Mouse (Mus musculus) kidney, embryonic 16.5 days (tissue): Measurements from ENCODE around the gene Fndc10. TPM values are rescaled to one million over a fixed set of nuclear protein-coding genes. Genes with fewer than 3 reads are reported as not detected.
"Not testable (repeated sequence)": the region's sequence is repeated elsewhere in the genome, so short reads cannot be mapped to it uniquely, and the experiment has no call there.

Experiments
- ATAC-seq: fragments of 200-750 bp; cut with Nextera tagmentation; 2 replicates; pipeline ENCODE4 v1.8.0; 2017; ENCODE audit warnings: moderate TSS enrichment; ENCODE audit not compliant: low FRiP score, low TSS enrichment
- H3K27ac ChIP-seq: fragments of 300-500 bp; sonication (generic); 2 replicates; pipeline ENCODE4 v1.5.1; 2014; ENCODE audit warnings: low read length
- H3K27me3 ChIP-seq: fragments of 300-500 bp; sonication (generic); 2 replicates; pipeline ENCODE4 v1.6.1; 2014; ENCODE audit warnings: low read length, control low read depth, mixed read lengths; ENCODE audit not compliant: insufficient read depth
- H3K36me3 ChIP-seq: fragments of 300-500 bp; sonication (generic); 2 replicates; pipeline ENCODE4 v1.6.1; 2014; ENCODE audit warnings: low read length, control low read depth, mixed read lengths; ENCODE audit not compliant: insufficient read depth
- H3K4me1 ChIP-seq: fragments of 300-500 bp; sonication (generic); 2 replicates; pipeline ENCODE4 v1.6.1; 2014; ENCODE audit warnings: low read length, control low read depth, mixed read lengths; ENCODE audit not compliant: insufficient read depth
- H3K4me2 ChIP-seq: fragments of 300-500 bp; sonication (generic); replicated peaks from 2 replicates; pipeline ENCODE4 v1.6.1; 2014; ENCODE audit warnings: low read depth, low read length
- H3K4me3 ChIP-seq: fragments of 300-500 bp; sonication (generic); 2 replicates; pipeline ENCODE4 v1.5.1; 2014; ENCODE audit warnings: mild to moderate bottlenecking, low read length
- H3K9ac ChIP-seq: fragments of 300-500 bp; sonication (generic); replicated peaks from 2 replicates; pipeline ENCODE4 v1.6.1; 2014; ENCODE audit warnings: low read length
- H3K9me3 ChIP-seq: fragments of 300-500 bp; sonication (generic); 2 replicates; pipeline ENCODE4 v1.6.1; 2016; ENCODE audit warnings: low read length, control low read depth
- WGBS: fragments of 180-500 bp; shearing (Covaris S2); extraction: QIAGEN DNeasy Blood & Tissue Kit; methylation state at CpG from one replicate; pipeline ENCODE4 v1.1.7; 2014; 5-methylcytosine and 5-hydroxymethylcytosine counted together
- polyA plus RNA-seq: library from polyadenylated mRNA; unstranded; fragments of >200 nt; fragmentation: Nextera tagmentation; extraction: Ambion mirVana; gene quantifications from 2 replicates; pipeline ENCODE4 v1.2.1, GENCODE M21; 2015

The Fndc10 gene
- polyA plus RNA-seq, 1 experiment from 2014 or later: 2.8 TPM

DNA sequence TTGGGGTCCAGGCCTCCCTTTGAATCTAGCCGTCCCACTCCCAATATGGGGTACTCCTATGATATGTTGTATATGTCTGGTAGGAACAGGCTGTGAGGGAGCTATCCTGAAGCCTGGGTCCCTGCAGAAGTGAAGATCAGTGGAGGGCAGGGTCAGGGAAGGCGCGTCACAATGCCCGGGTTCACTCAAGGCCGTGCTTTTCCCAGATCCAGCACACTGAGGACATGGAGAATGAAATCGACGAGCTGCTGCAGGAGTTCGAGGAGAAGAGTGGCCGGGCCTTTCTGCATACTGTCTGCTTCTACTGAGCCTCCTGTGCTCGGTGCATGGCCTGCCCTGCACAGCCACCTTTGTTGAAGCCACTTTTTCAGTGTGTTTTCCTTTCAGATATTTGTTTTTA is 39.1 kb downstream of the Fndc10 start:
- H3K27ac ChIP-seq: no peak overlapping the region
- H3K4me2 ChIP-seq: no peak overlapping the region
- H3K4me1 ChIP-seq: peaks cover 14% of the 10 kb centered on the region
- ATAC-seq: no peak
- H3K27me3 ChIP-seq: no peaks in the 10 kb centered on the region
- WGBS: 87% methylated on average over 10 of the region's 10 CpGs
- H3K9me3 ChIP-seq: no peaks in the 10 kb centered on the region
- no peak overlapping the region for H3K9ac ChIP-seq
- H3K36me3 ChIP-seq: peaks cover 10% of the 10 kb centered on the region; the same call in 1 of the 2 replicates
- no peak overlapping the region for H3K4me3 ChIP-seq

- ATAC-seq: peak; percentile 92
- peak within 1 kb of the TSS; percentile 79 for H3K4me3 ChIP-seq
- H3K36me3 ChIP-seq: peaks cover 10% of the 10 kb centered on the region; the same call in 1 of the 2 replicates
- WGBS: 0% methylated on average over 25 of the region's 35 CpGs
- H3K27me3 ChIP-seq: no peaks in the 10 kb centered on the region
- no peaks in the 10 kb centered on the region for H3K9me3 ChIP-seq
- H3K9ac ChIP-seq: peak within 1 kb of the TSS; percentile 83
- H3K4me2 ChIP-seq: peak within 1 kb of the TSS; percentile 81
- peaks cover 14% of the 10 kb centered on the region for H3K4me1 ChIP-seq
- H3K27ac ChIP-seq: peak within 1 kb of the TSS; percentile 77
Measured at GRCm38 (mm10) chr4:155734350-155734941, 40.3 kb downstream of the Fndc10 start, which contains the start of gene Tmem240. Gene Tmem240 (plus strand): TSS chr4:155734800.

DNA sequence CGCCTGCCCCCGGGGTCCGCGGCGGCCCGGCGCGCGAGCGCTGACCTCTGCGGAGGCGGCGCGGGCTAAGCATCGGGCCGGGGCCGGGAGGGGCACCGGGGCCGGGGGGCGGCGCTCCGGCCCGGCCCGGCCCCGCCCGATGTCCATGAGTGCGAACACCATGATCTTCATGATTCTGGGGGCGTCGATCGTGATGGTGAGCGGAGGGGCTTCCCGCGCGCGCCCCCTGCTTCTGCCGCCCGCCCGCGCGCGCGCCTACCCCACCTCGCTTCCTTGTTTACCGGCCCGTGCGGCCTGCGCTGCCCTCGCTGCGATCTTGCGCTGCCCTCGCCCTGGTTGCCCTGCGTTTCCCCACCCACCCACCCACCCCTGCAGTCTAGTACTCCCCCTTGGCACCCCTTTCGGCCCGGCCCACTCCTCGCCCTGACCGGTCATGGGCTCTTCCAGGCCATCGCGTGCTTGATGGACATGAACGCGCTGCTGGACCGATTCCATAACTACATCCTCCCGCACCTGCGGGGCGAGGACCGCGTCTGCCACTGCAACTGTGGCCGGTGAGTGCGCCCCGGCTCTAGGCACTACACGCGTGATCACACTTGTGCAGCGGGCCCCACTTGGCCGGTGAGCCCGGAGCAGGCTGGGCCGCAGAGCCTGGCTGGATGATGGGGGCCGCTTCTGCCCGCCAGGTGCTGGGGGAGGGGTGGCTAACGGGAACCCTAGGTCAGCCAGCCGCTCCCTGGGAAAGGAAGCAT is 41.0 kb downstream of the Fndc10 start:
- Histone ChIP-seq H3K4me3 (peak overlapping the region; percentile 79), H3K4me2 (peak overlapping the region; percentile 81), H3K4me1 (peaks cover 14% of the 10 kb centered on the region), H3K9ac (peak overlapping the region; percentile 83), H3K9me3 (no peaks in the 10 kb centered on the region), H3K27me3 (no peaks in the 10 kb centered on the region), H3K36me3 (peaks cover 16% of the 10 kb centered on the region; the same call in 1 of the 2 replicates), H3K27ac (peak overlapping the region; percentile 77)
- peak; percentile 72 for ATAC-seq
- under 1% methylated on average over 64 of the region's 79 CpGs for WGBS

DNA sequence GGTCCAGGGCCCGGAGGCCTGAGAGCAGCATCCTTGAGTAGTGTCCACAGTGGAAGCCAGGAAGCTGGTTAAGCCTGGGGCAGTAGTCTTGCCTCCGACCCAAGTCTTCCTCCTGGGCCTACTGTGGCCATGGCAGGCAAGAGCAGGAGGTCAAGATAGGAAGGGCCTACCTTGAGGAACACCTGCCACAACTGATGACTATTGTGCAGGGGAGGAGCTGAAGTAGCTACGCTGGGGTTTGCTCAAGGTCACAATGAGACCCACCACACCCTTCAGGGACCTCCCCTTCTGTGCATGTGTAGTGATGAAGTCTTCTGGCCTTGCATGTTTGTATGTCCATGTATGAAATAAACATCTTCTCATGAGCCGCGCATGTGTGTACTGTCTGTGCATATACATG is 41.6 kb downstream of the Fndc10 start:
- Histone ChIP-seq H3K27me3 (no peaks in the 10 kb centered on the region), H3K36me3 (peaks cover 22% of the 10 kb centered on the region; the same call in 1 of the 2 replicates), H3K27ac (peak overlapping the region; percentile 77; the same call in 1 of the 2 replicates), H3K4me1 (peaks cover 14% of the 10 kb centered on the region), H3K9me3 (no peaks in the 10 kb centered on the region), H3K9ac (peak overlapping the region; percentile 83), H3K4me3 (peak overlapping the region; percentile 79), H3K4me2 (peak overlapping the region; percentile 81)
- no peak for ATAC-seq
- whole genome bisulfite sequencing: 54% methylated on average over 5 of the region's 5 CpGs

DNA sequence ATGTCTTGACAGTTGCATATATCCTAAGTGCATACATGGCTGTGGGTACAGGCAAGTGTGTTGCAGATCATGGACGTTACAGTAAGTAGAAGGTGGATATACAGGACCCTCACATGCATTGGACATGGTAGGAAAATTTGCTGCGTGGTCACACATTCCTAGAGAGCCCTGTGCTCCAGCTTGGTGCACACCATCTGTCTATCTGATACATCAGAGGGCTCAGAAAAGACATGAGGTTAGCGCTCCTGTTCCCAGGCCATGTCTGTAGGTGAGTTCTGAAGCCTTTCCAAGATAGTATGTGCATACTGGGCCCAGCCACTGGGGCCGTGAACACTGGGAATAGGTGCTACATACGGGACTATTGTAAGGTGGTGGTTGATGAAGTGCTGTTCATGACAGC is 42.3 kb downstream of the Fndc10 start:
- no peak overlapping the region for H3K4me2 ChIP-seq
- no peaks in the 10 kb centered on the region for H3K27me3 ChIP-seq
- no peak overlapping the region for H3K9ac ChIP-seq
- no peak overlapping the region for H3K4me3 ChIP-seq
- H3K4me1 ChIP-seq: peaks cover 14% of the 10 kb centered on the region
- no peak overlapping the region for H3K27ac ChIP-seq
- H3K36me3 ChIP-seq: peaks cover 28% of the 10 kb centered on the region
- no peak for ATAC-seq
- H3K9me3 ChIP-seq: no peaks in the 10 kb centered on the region
- 93% methylated on average over 5 of the region's 5 CpGs for WGBS

DNA sequence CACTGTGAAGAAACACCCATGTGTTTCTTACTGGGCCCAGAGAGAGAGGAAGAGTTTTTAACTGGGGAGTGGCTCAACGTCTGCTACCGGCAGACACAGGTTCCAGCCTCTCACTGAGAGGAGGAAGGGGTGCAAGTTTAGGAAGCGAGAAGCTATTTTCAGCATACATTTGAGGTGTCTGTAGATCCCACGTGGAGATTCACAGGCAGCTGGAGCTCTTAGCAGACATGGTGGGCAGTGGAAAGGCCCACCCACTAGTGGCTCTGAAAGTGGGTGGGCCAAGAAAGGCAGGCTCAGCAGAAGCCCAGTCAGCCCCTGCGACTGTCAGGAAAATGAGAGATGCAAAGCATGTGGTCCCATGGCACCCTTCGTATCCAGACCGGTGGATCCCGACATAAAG is 44.1 kb downstream of the Fndc10 start:
- Histone ChIP-seq H3K4me1 (peaks cover 14% of the 10 kb centered on the region), H3K27me3 (no peaks in the 10 kb centered on the region), H3K4me2 (no peak overlapping the region), H3K4me3 (no peak overlapping the region), H3K9ac (0 out of 2 replicates have a peak overlapping the region, but pooled peaks have one; percentile 16), H3K9me3 (no peaks in the 10 kb centered on the region), H3K27ac (no peak overlapping the region), H3K36me3 (peaks cover 35% of the 10 kb centered on the region)
- no peak for ATAC-seq
- WGBS: 56% methylated on average over 8 of the region's 8 CpGs

GRCm38 (mm10) chr4:155739152-155739551 is 45.0 kb downstream of the Fndc10 start:
- Histone ChIP-seq H3K9ac (no peak overlapping the region), H3K4me2 (no peak overlapping the region), H3K36me3 (peaks cover 42% of the 10 kb centered on the region), H3K27ac (no peak overlapping the region), H3K9me3 (no peaks in the 10 kb centered on the region), H3K4me3 (no peak overlapping the region), H3K4me1 (peaks cover 10% of the 10 kb centered on the region), H3K27me3 (no peaks in the 10 kb centered on the region)
- 91% methylated on average over 6 of the region's 6 CpGs for WGBS
- no peak for ATAC-seq

DNA sequence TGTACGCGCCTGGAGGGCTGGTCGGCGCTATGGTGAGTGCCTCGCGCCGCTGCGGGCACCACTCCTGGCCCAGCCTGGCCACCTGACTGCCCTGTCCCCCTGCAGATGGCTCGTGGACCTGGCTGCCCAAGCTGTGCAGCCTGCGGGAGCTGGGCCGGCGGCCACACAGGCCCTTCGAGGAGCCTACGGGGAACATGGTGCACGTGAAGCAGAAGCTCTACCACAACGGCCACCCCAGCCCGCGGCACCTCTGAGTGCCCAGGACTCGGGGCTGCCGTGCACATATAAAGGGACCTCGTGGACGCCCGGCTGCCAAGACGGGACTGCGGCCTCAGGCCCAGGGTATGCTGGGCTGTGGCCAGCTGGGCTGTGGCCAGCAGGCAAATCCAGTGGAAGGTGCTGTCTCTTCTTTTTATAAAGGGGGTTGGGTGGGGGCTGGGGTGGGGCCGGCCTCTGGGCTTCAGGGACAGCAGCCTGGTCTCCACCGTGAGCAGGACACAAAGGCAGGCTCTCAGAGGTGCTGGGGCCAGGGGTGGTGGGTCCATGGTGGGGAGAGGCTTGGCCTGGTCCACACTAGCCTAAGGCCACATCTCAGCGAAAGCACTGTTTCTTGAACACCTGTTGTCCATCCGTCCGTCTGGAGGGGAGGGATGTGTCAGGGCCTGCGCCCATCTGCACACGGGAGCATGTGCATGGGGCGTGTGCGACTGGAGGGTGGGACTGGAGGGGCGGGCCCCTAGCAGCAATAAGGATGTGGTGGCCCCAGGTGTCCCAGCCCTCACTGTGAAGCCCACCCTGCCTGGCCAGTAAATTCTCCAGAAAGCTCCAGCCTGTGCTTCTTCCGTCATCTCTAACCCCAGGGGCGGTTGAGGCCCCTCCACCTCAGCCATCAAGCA is 45.8 kb downstream of the Fndc10 start:
- Histone ChIP-seq H3K27ac (no peak overlapping the region), H3K4me1 (peaks cover 10% of the 10 kb centered on the region), H3K36me3 (peaks cover 50% of the 10 kb centered on the region), H3K27me3 (no peaks in the 10 kb centered on the region), H3K9ac (no peak overlapping the region), H3K4me3 (no peak overlapping the region), H3K4me2 (no peak overlapping the region), H3K9me3 (no peaks in the 10 kb centered on the region)
- no peak; the same call in 1 of the 2 replicates for ATAC-seq
- 86% methylated on average over 37 of the region's 37 CpGs for WGBS

DNA sequence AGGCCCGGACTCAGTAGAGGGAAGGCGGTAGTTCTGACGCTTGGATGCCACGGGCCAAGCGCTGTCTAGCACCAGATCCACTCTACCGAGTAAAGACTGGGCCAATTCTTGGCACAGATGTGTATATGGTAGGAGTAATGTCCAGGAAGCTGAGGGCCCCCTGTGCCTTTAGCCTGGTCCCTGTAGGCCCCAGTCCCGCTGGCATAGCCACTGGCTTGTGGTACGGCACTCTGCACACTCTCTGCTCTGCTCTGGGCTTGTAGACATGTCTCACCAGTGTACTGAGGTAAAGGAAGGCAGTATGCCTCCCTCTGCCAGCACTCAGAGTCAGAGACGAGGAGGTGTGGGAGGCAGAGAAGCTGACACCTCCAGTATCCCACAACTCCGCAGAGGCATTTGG is 46.5 kb downstream of the Fndc10 start:
- H3K36me3 ChIP-seq: peaks cover 57% of the 10 kb centered on the region
- not testable (repeated sequence) for H3K9ac ChIP-seq, H3K9me3 ChIP-seq, H3K27ac ChIP-seq, H3K27me3 ChIP-seq, ATAC-seq, H3K4me3 ChIP-seq, H3K4me1 ChIP-seq, H3K4me2 ChIP-seq
- 84% methylated on average over 10 of the region's 10 CpGs for WGBS
